Mouse (Mus musculus) ES-E14 (cell line): ENCODE data around the gene Jsrp1.

Source experiments
- CHD2 ChIP-seq: IDR thresholded peaks from 2 replicates; pipeline ENCODE4 v1.6.1; 2014; ENCODE audit warnings: mild to moderate bottlenecking, low read depth, low read length, inconsistent platforms
- HCFC1 ChIP-seq: IDR thresholded peaks from 2 replicates; pipeline ENCODE4 v1.6.1; 2012; ENCODE audit warnings: low read length, inconsistent platforms, borderline replicate concordance; ENCODE audit not compliant: insufficient read depth
- ZNF384 ChIP-seq: IDR thresholded peaks from 2 replicates; pipeline ENCODE4 v1.6.1; 2012; ENCODE audit warnings: low read depth, low read length, inconsistent platforms

DNA sequence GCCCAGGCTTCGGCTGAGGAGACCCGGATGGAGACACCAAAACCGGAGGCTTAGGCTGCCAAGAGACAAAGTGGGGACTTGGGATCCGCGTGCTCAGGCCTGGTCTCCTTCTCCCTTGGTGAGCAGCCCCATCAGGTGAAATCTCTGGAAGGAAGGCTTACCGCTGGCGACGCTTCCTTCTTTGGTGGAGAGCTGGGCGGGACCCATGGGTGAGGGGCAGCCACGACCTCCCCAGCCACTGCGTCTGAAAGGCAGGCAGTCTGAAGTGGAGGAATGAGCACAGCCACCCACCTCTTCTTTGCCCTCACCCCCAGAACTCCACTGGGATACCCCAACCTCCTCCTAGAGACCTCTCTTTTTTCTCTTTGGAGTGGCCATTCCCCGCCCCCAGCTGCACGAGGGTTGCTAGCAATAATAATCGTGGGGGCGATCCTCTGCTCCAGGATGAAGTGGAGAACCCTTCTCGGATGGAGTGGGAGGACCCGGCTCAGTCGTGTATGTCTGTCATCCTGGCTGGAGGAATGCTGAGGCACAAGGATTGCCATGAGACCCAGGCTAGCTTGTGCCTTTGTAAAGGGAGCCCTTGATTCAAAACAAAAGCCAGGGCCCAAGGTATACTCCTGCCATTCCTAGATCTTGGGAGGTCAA is 4.2 kb downstream of the Jsrp1 start:
- TF ChIP-seq HCFC1 (no peak), ZNF384 (no peak), CHD2 (no peak)
